Mouse (Mus musculus): Measurements from ENCODE around the gene Fpgs.

Fpgs gene

DNA sequence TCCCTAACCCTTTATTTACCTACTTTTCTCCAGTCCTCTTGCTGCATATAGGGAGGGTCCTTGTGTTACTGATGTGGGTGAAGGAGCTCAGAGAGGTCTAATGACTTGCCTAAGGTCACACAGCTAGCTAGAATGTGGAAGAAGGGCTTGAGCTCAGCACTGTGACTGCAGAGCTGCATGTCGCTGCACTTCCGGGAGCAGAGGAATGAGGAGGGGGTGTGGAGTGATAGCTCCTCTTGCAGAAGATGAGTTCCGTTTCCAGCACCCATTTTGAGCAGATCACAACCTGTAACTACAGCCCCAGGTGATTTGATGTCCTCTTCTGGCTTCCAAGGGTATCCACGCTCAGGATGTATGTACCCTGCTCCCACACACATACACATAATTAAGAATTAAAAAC lies 20.2 kb upstream of the Fpgs start:
- no peak for DNase-seq

DNA sequence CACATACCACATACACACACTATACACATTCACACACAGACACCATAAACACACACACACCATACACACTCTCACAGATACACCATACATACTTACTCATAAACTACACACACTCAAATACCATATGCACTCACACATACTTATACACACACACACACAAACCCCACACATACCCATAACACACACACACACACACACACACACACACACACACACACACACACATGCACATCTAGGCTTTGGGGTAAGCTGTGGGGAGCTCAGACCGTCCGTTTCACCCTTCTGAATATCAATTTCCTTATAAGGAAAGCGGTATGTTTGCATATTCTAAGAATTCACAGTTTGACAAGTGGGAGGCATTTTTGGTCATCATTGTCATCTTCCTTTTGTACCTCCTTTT lies 18.6 kb upstream of the Fpgs start:
- DNase-seq: no peak

DNA sequence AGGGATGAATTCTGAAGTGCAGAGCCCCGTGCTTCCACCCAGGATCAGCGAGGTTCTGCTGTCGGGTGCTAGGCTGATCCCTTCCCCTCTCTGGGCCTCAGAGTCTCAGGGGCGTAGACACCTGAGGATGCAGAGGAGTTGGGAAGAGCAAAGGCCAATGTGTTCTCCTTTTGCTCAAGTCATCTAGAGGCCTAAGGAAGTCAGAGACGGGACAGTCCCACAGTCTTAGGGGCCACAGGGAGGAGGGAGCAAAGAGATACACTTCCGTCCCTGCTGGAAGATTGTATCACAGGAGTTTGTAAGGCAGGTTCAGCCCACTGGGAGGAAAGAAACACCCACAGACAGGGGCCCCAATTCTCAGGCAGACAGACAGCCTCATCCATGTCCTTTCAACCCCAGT lies 18.1 kb upstream of the Fpgs start:
- no peak for DNase-seq

DNA sequence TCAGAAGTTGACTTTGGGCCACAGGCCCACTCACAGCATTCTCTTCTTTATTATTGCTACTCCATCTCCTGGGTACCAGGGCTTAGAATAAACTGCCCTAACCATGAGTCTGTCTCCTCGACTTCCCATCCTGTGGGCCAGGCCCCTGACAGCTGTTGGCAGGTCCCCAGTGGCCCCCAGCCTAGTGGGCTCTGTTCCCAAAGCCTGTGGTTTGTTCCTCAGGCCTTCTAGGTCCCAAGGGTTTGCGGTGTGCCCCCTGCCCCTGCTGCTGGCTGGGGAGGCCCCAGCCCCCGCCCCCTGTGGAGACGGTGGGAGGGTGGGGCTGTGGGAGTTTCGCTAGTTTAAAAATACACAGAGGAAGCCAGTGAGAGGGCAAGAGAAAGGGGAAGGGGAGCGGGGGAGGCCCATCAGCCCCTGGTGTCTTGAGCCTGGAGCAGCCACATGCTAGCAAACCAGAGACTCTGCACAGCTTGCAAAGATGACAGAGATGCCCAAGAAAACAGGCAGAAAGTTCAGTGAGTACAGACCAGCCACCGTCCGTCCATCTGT lies 16.8 kb upstream of the Fpgs start, which contains the start of gene Sh2d3c:
Gene Sh2d3c, plus strand, starts transcription at position 375 of the 549 bp plus-strand sequence.
- DNase-seq: no peak

DNA sequence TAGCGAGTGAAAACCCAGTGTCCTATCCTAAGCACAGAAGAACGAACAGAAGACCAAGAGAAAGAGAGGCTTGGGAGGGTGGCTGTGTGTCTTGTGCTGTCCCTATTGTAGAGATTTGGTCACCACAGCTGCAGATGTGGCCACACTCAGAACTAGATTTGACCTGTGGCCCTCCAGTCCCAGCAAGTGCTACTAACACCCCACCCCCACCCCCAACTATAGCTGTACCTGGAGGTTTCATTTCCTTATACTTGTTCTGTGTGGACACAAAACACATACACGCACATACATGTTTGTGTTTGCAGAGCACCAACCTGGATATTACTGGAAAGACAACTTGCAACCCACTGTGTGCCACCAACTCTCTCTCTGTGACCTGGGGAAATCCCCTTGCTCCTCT lies 16.1 kb upstream of the Fpgs start:
- no peak for DNase-seq

DNA sequence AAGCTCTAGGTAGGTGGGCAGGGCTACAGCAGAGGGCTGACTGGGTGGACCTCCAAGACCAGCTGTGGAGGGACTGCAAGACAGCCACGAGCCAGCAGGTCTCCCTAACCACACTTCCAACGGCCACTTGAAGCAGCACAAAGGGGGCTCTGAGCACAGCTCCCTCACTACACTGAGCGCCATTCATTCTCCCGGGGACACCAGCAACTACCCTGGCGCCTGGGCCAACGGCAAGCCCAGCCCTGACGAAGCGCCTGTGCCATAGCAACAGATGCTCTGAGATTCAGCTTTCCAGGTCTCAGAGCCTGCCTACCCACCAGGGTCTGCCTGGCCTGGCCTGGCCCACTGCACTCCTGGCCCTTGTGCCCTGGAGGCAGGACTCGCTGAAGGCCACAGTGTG lies 14.8 kb upstream of the Fpgs start:
- DNase-seq: no peak

DNA sequence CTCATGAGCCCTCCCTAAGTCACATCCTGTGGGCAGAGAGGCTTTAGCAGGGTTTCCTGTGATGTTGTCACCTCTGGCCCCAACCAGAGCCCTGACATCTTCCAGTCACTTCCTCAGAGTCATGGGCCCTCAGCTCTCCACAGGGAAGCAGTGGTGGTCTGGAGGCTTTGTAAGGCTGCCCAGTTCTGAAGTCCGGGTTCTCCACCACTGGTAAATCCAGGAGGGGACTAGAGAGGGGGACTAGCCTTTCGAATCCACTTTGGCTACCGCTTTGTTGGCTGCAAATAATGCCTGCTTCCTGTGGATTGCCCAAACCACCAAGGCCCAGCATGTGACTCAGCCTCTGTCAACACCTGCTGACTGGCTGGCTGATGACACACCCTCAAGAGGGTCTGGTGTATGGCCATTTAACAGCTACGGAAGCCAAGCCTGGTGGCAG lies 11.1 kb upstream of the Fpgs start:
- DNase-seq: no peak

DNA sequence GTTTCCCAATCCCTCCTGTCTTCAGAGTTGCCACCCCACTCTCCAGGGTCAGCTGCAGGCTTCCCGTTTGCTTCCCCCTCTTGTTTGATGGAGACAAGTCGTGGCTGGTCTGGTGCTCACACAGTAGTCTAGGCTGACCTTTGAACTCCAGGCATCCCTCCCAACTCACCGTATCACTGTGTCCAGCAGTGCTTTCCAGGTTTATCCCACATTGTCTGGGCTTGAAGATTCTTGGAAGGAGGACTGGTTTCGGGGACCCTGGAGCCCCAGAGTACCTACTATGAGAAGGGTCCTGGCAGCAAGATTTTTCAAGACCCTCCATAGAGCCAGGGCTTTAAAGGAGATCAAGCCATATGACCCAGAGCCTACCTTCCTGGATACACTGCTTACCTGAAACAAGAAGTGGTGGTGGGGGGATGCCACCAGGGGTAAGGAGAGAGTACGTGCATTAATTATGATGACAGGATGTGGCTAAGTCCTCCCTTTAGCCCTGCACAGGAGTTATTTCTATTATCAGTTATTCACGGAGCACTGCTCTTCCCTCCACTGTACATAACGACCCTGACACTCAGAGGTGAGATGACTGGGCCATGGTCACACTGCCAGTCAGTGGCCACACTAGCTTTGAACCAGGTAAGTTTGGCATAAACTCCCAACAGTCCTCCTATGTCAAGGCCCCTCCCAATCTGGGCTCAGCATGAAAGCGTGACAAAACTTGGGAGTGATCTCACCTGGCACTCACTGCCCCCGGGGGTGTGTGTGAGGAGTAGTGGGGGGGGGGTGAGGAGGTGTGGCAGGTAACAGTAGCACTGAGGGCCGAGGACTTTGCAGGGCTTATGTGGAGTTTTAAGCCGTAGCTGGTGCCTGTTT lies 10.4 kb upstream of the Fpgs start:
- DNase-seq: no peak

DNA sequence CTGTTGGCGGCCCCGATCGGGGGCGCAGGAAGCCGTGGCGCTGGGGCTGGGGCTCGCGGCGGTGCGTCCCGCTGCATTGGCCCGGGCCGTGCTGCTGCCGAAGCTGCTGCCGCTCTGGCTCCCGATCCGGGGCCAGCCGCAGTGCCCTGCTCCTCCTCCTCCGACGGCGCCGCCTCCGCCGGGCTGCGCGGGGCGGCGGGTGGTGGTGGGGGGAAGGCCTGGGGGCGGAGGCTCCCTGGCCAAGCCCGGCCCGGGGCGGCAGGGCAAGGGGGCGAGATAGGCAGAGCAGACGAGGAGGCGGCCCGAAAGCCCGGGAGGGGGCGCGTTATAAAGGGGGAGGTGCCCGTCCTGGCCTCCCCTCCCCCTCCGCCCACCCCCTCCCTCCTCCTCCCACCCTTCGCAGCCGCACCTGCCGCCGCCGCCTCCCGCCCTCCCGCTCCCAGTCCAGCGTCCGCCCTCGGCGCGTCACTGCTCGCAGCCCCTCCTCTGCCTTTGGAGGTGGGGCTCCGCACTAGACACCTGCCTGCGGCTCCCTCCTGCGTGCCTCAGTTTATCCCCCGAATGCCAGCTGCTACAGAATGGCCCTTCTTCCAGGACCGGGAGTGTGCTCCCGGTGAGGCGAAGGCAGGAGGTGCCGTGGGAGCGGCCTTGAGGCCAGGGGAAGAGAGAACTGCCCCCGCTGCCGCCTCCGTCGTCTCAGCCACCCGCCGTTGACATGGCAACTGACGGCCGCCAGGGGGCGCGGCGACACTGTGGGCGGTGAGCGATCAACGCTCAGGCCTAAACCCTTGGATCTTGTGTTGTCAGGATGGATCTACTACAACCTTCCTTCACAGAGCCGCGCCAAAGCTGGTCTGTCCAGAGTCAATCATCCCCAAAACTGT lies 9.2 kb upstream of the Fpgs start, which contains the start of gene Cdk9:
Gene Cdk9, minus strand, starts transcription at position 143 of the 884 bp plus-strand sequence.
- peak; percentile 94 for DNase-seq

DNA sequence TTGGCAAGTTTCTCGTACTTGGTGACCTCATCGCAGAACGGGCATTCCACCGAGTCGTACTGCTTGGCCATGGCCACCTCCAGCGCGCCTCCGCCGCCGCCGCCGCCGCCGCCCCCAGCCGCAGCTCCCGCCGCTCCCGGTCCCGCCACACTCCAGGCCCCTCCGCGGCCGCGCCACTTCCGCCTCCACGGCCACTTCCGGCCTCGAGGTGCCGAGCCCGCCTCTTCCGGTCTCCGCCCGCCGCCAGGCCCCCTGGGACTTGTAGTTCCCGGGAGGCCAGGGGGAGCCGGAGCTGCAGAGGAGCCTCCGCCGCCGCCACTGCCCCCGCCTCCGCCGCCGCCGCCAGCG lies 8.6 kb upstream of the Fpgs start:
- DNase-seq: peak; percentile 95

DNA sequence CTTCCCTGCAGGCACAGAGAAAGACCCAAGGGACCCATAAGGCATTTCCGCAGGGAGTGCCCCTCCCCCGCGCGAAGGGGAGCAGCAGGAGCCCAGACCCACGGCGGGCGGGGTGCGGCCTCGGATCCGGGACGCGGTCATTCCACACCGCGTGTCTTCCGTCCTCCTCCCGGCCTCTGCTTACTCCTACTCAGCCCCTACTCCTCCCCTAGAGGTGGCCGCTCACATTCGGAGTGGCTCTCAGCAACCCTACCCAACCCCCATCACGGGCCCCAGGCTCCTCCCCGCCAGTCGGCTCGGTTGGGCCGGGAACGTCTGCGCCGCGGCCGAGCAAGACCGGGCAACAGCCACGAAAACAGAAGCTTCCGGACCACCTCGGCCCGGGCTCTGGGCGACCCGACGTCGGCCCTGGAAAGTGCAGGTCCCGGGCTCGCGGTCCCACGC lies 8.2 kb upstream of the Fpgs start:
- DNase-seq: peak; percentile 85

DNA sequence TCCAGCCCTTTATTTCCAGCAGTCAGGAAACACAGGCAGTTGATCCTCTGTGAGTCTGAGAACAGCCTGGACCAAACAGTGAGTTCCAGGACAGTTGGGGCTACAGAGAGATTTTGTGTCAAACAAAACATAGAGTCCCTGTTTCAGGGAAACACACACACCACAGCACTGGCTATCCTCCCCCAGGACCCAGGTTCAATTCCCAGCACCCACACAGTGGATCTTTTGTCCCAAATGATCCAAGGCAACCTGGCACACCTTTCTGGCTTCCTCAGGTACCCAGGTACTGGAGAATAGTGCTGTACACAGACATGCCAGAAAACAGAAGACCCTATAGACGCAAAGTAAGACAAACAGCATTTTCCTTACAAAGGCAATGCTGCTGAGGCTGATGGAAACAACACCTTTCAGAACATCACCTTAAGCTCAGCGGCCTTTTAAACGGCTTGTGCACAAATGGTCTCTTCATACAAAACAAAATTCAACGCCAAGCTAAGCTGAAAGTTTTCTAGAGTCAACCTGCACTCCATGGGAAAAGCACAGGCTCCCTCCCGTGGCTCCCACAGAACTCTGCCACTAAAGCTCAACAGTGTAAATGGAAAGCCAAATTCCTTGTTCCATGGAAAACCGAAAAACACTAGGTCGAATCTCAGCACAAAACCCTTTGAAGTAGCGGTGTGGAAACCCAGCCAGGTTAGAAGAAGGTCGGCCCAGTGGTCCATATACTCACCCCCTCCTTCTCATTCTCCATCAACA lies 7.5 kb upstream of the Fpgs start:
- no peak for DNase-seq

DNA sequence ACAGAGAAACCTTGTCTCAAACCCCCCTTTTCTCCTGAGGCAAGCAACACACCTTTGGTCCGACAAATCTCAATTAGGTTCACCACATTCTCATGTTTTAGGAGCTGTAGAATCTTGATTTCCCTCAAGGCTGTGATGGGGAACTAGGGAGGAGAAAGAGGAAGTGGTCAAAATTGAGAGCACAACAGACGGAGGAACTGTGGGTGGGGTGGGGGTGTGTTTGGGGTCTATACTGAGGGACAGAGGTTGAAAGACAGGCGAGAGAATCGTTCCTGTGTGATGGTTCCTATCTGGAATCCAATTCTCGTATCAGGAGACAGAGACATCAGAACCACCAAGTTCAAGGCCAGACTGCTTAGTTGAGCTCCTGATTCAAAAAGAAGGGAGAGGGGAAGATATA lies 6.5 kb upstream of the Fpgs start:
- DNase-seq: no peak

DNA sequence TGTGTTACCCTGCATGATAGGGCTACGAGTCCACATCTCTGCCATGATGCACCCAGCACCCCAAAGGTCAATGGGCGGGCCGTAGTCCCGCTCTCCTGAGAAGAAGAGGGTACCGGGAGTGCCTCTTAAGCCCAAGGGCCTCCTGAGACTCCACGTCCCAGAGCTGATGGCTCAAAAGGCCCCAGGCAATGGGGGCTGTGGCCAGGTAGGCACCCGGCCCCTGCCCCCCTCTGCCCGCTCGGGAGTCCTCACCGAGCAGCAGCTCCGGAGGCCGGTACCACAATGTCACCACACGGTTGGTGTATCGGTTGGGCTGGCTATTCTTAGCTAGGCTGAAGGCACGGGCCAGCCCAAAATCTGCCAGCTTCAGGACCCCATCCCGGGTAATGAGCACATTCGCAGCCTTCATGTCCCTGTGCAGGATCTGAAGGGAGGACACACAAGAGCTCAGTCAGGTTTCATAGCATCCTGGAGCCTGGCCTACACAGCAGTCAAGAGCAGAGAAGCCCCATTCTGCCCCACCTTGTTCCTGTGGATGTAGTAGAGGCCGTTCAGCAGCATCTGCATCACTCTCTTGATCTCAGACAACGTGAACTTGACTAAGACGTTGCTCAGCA lies 5.7 kb upstream of the Fpgs start:
- no peak for DNase-seq

DNA sequence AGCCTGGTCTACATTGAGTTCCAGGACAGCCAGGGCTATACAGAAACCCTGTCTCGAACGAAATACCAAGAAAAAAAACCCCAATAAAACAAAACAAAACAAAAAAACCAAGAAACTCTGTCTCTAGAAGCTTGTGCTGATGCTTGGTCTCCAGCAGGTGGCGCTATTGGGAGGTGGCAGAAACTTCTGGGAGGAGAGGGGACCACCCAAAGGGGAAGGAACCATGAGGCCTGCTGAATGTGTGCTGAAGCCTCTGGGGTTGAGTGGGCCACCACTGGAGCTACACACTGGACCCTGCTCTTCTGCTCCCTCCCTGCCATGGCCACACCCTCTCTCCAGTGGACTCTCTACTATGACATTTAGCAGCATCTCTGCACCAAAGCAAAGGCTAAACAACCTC lies 4.7 kb upstream of the Fpgs start:
- no peak for DNase-seq

DNA sequence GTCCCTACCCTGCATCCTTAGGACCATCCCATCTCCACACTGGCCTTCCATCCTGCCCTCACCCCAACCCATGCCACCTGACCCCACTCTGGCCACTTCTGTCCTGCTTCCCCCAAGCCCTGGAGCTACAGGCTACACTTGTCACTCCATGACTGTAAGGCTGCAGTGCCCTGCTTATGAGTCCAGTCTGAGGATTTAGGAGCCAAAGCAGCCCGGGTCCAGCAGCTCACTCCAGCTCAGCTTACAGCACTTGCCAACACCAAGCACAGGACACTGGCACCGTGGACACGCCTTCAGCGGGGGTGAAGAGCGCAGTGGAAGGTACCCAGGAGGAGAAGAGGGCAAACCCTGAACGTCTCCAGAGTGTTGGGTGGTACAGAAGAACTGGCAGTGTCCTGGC lies 3.0 kb upstream of the Fpgs start:
- DNase-seq: no peak

DNA sequence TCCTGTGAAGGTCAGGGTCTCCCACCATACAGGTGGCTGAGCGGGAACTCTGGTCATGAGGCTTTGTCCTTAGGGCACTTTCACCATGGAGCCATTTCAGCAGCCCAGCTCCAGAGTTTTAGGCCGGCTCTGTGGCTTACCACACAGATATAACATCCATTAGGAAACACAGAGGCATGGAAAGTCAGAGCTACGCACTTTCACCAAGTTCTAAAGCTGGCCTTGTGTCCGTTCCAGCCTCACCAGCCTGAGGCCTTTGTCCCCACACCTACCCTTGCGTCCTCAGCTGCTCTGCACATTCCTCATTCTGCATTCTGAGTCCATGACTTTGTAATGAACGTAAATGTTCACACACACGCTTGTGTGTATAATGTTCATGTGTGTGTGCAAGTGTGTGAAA lies 1.1 kb upstream of the Fpgs start:
- DNase-seq: no peak

DNA sequence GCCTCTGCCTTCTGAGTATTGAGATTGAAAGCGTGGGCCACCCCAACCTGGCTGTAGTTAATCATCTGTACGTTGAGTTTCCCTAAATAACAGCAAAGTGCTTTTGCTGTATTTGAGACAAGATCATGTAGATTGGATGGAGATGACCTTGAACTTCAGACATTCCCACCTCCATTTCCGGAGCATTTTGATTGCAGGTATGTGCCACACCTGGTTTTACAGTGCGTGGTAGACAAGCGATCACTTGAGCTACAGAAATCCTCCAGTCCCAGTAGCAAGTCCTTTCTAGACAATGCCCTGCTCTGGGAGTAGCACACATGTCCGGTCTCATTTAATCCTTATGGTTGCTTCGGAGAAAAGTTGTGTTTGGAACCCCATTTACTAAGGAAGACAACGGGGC lies 899 bp downstream of the Fpgs start:
- no peak for DNase-seq

DNA sequence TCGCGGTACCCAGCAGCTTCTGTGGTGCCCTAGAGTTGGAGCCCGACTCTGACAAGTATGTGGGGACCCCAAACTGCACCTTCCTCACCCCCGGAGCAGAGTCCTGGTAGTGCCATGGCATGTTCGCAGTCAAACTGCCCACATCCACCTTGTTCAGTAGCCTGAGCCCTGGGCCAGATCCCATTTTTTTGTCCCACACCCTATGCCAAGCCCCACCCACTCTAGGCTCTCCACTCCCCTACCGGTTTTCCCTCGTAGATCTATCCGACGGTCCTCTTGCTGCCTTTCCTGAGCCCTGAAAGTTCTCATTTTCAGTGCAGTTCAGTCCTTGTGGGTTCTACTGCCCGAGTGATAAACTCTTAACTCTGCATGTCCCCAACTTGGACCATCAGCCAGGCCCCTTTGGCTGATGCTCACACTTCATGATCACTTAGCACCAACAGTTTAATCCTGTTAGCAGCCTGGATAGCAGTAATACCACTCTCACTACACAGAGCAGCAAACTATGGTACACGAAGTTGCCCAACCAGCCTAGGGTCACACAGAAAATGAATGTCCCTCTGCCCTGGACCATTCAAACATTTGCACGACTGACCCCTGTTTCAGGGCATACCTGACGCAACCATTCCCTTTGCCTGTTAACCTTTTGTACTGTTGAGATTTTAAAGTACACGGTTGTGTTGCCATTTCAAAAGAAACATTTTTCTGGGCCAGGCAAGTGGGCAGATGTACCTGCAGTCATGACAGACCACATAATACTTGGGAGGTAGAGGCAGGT lies 2.8 kb downstream of the Fpgs start:
- DNase-seq: peak; percentile 67

DNA sequence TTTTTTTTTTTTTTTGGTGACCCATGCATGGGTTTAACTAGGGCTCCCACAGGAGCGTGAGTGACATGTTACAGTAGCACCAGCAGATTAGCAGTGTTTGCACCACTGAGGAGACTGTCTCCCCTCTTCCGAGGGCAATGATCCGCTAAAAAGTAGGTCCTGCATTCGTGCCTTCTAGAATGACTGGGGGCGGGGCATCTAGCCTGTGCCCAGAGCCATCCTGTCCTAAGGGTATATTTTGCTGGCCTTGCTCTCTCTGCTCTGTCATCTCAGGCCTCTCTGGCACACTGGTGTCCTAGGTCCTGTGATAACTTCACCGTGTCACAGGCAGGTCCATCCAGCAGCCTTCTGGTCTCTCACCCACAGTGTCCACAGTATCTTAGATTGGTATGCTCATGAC lies 4.3 kb downstream of the Fpgs start:
- no peak for DNase-seq

DNA sequence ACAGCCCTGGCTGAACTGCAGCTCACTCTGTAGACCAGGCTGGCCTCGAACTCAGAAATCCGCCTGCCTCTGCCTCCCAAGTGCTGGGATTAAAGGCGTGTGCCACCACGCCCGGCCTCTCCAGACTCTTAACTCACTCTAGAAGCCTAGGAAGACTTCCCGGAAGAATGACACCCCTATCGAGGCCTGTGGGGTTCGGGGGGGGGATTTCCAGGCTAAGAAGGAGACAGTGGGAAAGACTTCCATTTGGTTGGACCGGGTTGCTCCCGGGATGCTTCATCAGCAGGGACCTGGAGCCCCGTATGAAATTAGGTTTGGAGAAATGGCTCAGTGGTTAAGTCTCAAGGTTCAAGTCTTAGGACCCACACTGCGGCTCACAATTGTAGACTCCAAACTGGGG lies 9.3 kb downstream of the Fpgs start:
- DNase-seq: no peak
